8 mouse cellular contexts compared by ENCODE assay signal in genomic region chr10:81143157-81143633, GRCm38 (mm10). TPM values are rescaled to one million over a fixed set of nuclear protein-coding genes. Genes with fewer than 3 reads are reported as not detected.
A peak's percentile ranks its signal among the peaks of the same experiment; 100 is the strongest.
DNase-seq lines count a peak whose midpoint lies in the region; ATAC-seq and TF ChIP-seq lines count a peak whose summit lies in the region.

No protein-coding gene starts in this region.

- peaks cover 65% of the 10 kb centered on the region for H3K4me1 ChIP-seq in heart, embryonic 15.5 days (replicated peaks)
- peaks cover 92% of the 10 kb centered on the region for H3K4me1 ChIP-seq in E14TG2a.4 (replicated peaks; ENCODE audit: low read depth, low read length)
- peaks cover 60% of the 10 kb centered on the region for H3K4me1 ChIP-seq in limb, embryonic 10.5 days

- no peak overlapping the region for H3K4me2 ChIP-seq in heart, embryonic 15.5 days

- DNase-seq in heart, postnatal 14 days, result no peak
- peak; percentile 80 to 84 for DNase-seq in adrenal gland, postnatal 36 days
- DNase-seq in limb, embryonic 10.5 days (ENCODE audit: low spot score), result no peak
- no peak for DNase-seq in ovary, postnatal 10 days (ENCODE audit: low spot score)
- no peak for DNase-seq in right cerebral cortex, adult 18-20 months
- no peak for DNase-seq in layer of hippocampus, adult 9-11 months

- no peak for ATAC-seq in heart, embryonic 15.5 days (replicated peaks; ENCODE audit: insufficient number of reproducible peaks, insufficient read depth, low FRiP score, low read depth)

- WGBS in heart, embryonic 15.5 days, result 93% methylated on average over 7 of the region's 7 CpGs
- 93% methylated on average over 7 of the region's 7 CpGs for WGBS in limb, embryonic 10.5 days

- H3K4me3 ChIP-seq in heart, embryonic 15.5 days, result no peak overlapping the region
- peak overlapping the region; percentile 92 for H3K4me3 ChIP-seq in E14TG2a.4 (replicated peaks; ENCODE audit: low read length)
- no peak overlapping the region for H3K4me3 ChIP-seq in limb, embryonic 10.5 days

- intact Hi-C loops in heart, postnatal 14 days (cut with DNase I), result no loop called here

- H3K27me3 ChIP-seq in heart, embryonic 15.5 days, result no peaks in the 10 kb centered on the region
- no peaks in the 10 kb centered on the region for H3K27me3 ChIP-seq in E14TG2a.4 (ENCODE audit: insufficient read depth, low read length)
- no peaks in the 10 kb centered on the region for H3K27me3 ChIP-seq in limb, embryonic 10.5 days (ENCODE audit: low read depth, poor library complexity, severe bottlenecking)

- peak overlapping the region; percentile 35; the same call in 1 of the 2 replicates for H3K9ac ChIP-seq in heart, embryonic 15.5 days

- no peak overlapping the region for H3K27ac ChIP-seq in heart, embryonic 15.5 days
- peak overlapping the region; percentile 50 for H3K27ac ChIP-seq in limb, embryonic 10.5 days

- H3K36me3 ChIP-seq in heart, embryonic 15.5 days, result peaks cover 48% of the 10 kb centered on the region
- H3K36me3 ChIP-seq in E14TG2a.4 (ENCODE audit: insufficient read depth, low read length), result peaks cover 52% of the 10 kb centered on the region
- H3K36me3 ChIP-seq in limb, embryonic 10.5 days, result peaks cover 77% of the 10 kb centered on the region

- TF ChIP-seq CTCF in E14TG2a.4 (conservative IDR thresholded peaks at IDR 0.05; ENCODE audit: low read length), result 0 out of 2 replicates have a peak, but pooled peaks have one; percentile 8

- no peaks in the 10 kb centered on the region for H3K9me3 ChIP-seq in heart, embryonic 15.5 days (replicated peaks)
- H3K9me3 ChIP-seq in E14TG2a.4 (ENCODE audit: low read length), result no peaks in the 10 kb centered on the region
- H3K9me3 ChIP-seq in limb, embryonic 10.5 days (replicated peaks), result no peaks in the 10 kb centered on the region

RNA-seq across cellular contexts. Expression of gene Zbtb7a, which starts 8.2 kb away (rescaled TPM):
- 25.6 and 31.0 TPM in 2 replicates for polyA plus RNA-seq in heart, embryonic 15.5 days (2015; fragmentation: Nextera tagmentation; extraction: Ambion mirVana)
- total RNA-seq in heart, postnatal 14 days (2021), result 10 to 100 TPM; 40.8 to 43.2 TPM
- 10 to 100 TPM; 69.9 to 84.0 TPM for total RNA-seq in adrenal gland, postnatal 36 days (2021)
- 9.6 and 11.7 TPM in 2 replicates for polyA plus RNA-seq in limb, embryonic 10.5 days (2016; fragmentation: Nextera tagmentation; extraction: Ambion mirVana)

RNA-seq across cellular contexts. Expression of gene Pias4, which starts 24.5 kb away (rescaled TPM):
- 29.1 and 41.6 TPM in 2 replicates for polyA plus RNA-seq in heart, embryonic 15.5 days (2015; fragmentation: Nextera tagmentation; extraction: Ambion mirVana)
- 10 to 100 TPM; 15.2 to 18.3 TPM for total RNA-seq in heart, postnatal 14 days (2021)
- 10 to 100 TPM; 26.7 to 28.2 TPM for total RNA-seq in adrenal gland, postnatal 36 days (2021)
- 73.6 and 73.9 TPM in 2 replicates for polyA plus RNA-seq in limb, embryonic 10.5 days (2016; fragmentation: Nextera tagmentation; extraction: Ambion mirVana)

RNA-seq across cellular contexts. Expression of gene Eef2, which starts 33.2 kb away (rescaled TPM):
- polyA plus RNA-seq in heart, embryonic 15.5 days (2015; fragmentation: Nextera tagmentation; extraction: Ambion mirVana), result 350 and 441 TPM in 2 replicates
- total RNA-seq in heart, postnatal 14 days (2021), result 1,000 to 10,000 TPM; 1,113 to 1,165 TPM
- 1,000 to 10,000 TPM; 1,540 to 1,602 TPM for total RNA-seq in adrenal gland, postnatal 36 days (2021)
- polyA plus RNA-seq in limb, embryonic 10.5 days (2016; fragmentation: Nextera tagmentation; extraction: Ambion mirVana), result 575 and 611 TPM in 2 replicates

RNA-seq across cellular contexts. Expression of gene Map2k2, which starts 37.5 kb away (rescaled TPM):
- 130 and 153 TPM in 2 replicates for polyA plus RNA-seq in heart, embryonic 15.5 days (2015; fragmentation: Nextera tagmentation; extraction: Ambion mirVana)
- total RNA-seq in heart, postnatal 14 days (2021), result 100 to 1,000 TPM; 115 to 122 TPM
- 100 to 1,000 TPM; 178 to 186 TPM for total RNA-seq in adrenal gland, postnatal 36 days (2021)
- polyA plus RNA-seq in limb, embryonic 10.5 days (2016; fragmentation: Nextera tagmentation; extraction: Ambion mirVana), result 244 and 245 TPM in 2 replicates

RNA-seq across cellular contexts. Expression of gene Dapk3, which starts 39.6 kb away (rescaled TPM):
- polyA plus RNA-seq in heart, embryonic 15.5 days (2015; fragmentation: Nextera tagmentation; extraction: Ambion mirVana), result 38.4 and 43.1 TPM in 2 replicates
- 10 to 100 TPM; 28.4 to 29.2 TPM for total RNA-seq in heart, postnatal 14 days (2021)
- total RNA-seq in adrenal gland, postnatal 36 days (2021), result 10 to 100 TPM; 77.1 to 78.2 TPM
- 46.5 and 52.0 TPM in 2 replicates for polyA plus RNA-seq in limb, embryonic 10.5 days (2016; fragmentation: Nextera tagmentation; extraction: Ambion mirVana)

Comparison
In these comparisons a context has a peak if more than half of its experiments do, and no peak if none do; other contexts are left out.
1. DNase-seq: peak in adrenal gland, postnatal 36 days (2 of 2); none in heart, postnatal 14 days (0 of 2), limb, embryonic 10.5 days (single experiment), ovary, postnatal 10 days (single experiment), right cerebral cortex, adult 18-20 months (single experiment) and layer of hippocampus, adult 9-11 months (single experiment).